Mouse (Mus musculus) stomach, embryonic 14.5 days (tissue): ENCODE data around the gene Pygl. TPM values are rescaled to one million over a fixed set of nuclear protein-coding genes. Genes with fewer than 3 reads are reported as not detected.
A peak's percentile ranks its signal among the peaks of the same experiment; 100 is the strongest.

ENCODE experiments used
- ATAC-seq: fragments of 200-750 bp; cut with Nextera tagmentation; 2 replicates; pipeline ENCODE4 v1.8.0; 2017; ENCODE audit warnings: low read depth, moderate TSS enrichment; ENCODE audit not compliant: insufficient number of reproducible peaks, insufficient read depth, low FRiP score
- H3K27ac ChIP-seq: fragments of 300-500 bp; sonication (generic); 2 replicates; pipeline ENCODE4 v1.5.1; 2014; ENCODE audit warnings: mild to moderate bottlenecking, low read length, moderate library complexity, mixed read lengths
- H3K27me3 ChIP-seq: fragments of 300-500 bp; sonication (generic); 2 replicates; pipeline ENCODE4 v1.6.1; 2014; ENCODE audit warnings: low read length, control low read depth, mixed read lengths; ENCODE audit not compliant: control insufficient read depth, insufficient read depth
- H3K36me3 ChIP-seq: fragments of 300-500 bp; sonication (generic); 2 replicates; pipeline ENCODE4 v1.6.1; 2014; ENCODE audit warnings: mild to moderate bottlenecking, control low read depth, low read length, moderate library complexity, mixed read lengths; ENCODE audit not compliant: control insufficient read depth, insufficient read depth
- H3K4me1 ChIP-seq: fragments of 300-500 bp; sonication (generic); 2 replicates; pipeline ENCODE4 v1.6.1; 2014; ENCODE audit warnings: low read length, control low read depth, mixed read lengths; ENCODE audit not compliant: control insufficient read depth, insufficient read depth
- H3K4me2 ChIP-seq: fragments of 300-500 bp; sonication (generic); replicated peaks from 2 replicates; pipeline ENCODE4 v1.6.1; 2014; ENCODE audit warnings: low read depth, low read length, control low read depth
- H3K4me3 ChIP-seq: fragments of 300-500 bp; sonication (generic); 2 replicates; pipeline ENCODE4 v1.5.1; 2014; ENCODE audit warnings: low read depth, low read length, control low read depth
- H3K9ac ChIP-seq: fragments of 300-500 bp; sonication (generic); replicated peaks from 2 replicates; pipeline ENCODE4 v1.6.1; 2014; ENCODE audit warnings: low read depth, mild to moderate bottlenecking, control low read depth, low read length, moderate library complexity, mixed read lengths
- H3K9me3 ChIP-seq: fragments of 300-500 bp; sonication (generic); 2 replicates; pipeline ENCODE4 v1.6.1; 2016; ENCODE audit warnings: low read depth, low read length, control low read depth; ENCODE audit not compliant: control insufficient read depth
- WGBS: fragments of 180-500 bp; shearing (Covaris S2); extraction: QIAGEN DNeasy Blood & Tissue Kit; methylation state at CpG from one replicate; pipeline ENCODE4 v1.1.7; 2014; 5-methylcytosine and 5-hydroxymethylcytosine counted together
- polyA plus RNA-seq: library from polyadenylated mRNA; unstranded; fragments of >200 nt; fragmentation: Nextera tagmentation; extraction: Ambion mirVana; gene quantifications from 2 replicates; pipeline ENCODE4 v1.2.1, GENCODE M21; 2014

Gene Pygl
- polyA plus RNA-seq, 1 experiment from 2014 or later = 37.5 TPM

DNA sequence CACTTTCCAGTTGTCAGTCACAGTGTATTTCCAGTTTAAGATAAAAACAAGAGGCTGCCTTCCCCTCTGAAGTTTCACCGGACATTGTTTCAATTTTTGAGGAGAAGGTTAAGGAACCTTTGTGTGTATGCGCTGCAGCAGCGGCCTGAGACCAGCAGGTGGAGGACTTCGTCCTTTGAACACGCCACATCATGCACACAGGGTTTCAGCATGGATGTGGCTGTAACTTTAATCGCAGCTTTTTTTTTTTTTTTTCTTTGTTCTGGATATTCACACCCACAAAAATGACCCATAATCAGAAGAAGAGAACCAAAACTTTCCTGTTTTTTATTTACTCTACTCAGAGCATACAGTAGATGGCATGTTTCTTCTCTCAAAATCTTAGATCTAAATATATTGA lies 3.1 kb upstream of the Pygl start:
- Histone ChIP-seq H3K4me1 (no peaks in the 10 kb centered on the region), H3K27me3 (no peaks in the 10 kb centered on the region), H3K4me3 (no peak overlapping the region), H3K36me3 (no peaks in the 10 kb centered on the region), H3K4me2 (peak overlapping the region; percentile 69; the same call in 1 of the 2 replicates), H3K9ac (no peak overlapping the region), H3K27ac (no peak overlapping the region), H3K9me3 (no peaks in the 10 kb centered on the region)
- no peak for ATAC-seq
- WGBS = 15% methylated on average over 6 of the region's 6 CpGs

DNA sequence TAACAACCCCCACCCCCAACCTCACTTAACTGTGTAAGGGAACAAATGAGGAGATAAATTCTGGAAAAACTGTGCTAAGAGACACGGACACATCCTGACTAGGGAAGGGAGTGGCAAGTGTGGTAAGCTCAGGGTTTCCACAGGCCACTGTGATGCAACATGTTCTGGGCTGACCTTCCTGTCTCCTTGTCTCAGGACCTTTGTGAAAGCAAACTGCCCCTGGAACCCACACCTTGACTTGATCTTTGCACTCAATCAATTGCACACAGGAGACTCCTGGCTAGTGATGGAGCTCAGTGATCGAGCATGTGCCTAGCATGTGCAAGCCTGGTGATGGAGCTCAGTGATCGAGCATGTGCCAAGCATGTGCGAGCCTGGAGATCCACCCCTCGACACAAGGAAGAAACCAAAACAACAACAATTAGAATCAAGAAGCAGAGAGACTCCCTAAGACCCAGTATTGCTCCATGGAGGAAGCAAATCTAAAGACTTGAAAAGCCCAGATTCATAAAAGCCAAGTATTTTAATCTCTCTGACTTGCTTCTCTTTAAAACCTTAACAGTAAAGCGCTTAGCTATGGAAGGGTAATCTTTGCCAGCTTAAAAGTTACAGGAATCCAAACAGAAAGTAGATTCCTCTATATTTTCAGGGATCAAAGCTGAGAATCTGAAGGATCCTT lies 2.5 kb upstream of the Pygl start:
- Histone ChIP-seq H3K9me3 (no peaks in the 10 kb centered on the region), H3K36me3 (no peaks in the 10 kb centered on the region), H3K9ac (no peak overlapping the region), H3K27ac (no peak overlapping the region), H3K4me1 (no peaks in the 10 kb centered on the region), H3K4me2 (no peak overlapping the region), H3K27me3 (no peaks in the 10 kb centered on the region), H3K4me3 (no peak overlapping the region)
- ATAC-seq = no peak
- 85% methylated on average over 6 of the region's 6 CpGs for whole genome bisulfite sequencing

DNA sequence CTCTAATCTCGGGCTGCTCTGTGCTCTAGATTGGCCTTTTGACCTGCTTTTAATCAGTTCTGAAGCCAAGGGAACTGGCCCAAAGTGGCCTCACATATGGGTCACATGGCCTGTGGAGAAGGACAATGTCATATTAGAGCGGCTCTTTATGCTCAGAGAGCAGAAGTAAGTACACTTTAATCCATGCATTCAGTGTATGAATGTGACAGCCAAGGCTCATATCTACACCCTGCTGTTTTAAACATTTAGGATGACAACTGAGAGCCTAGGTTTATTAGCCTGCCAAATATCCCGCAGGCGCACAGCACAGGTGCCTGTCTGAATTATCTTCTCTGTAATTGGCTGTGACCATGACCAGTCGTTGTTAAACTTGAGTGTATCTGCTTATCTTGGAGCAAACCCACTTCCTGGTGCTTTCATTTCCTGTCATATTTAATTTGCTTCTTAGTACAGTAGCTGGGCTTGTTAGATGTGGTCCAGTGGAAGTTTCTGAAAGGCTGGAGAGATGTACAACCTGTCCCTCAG lies 794 bp upstream of the Pygl start:
- 54% methylated on average over 5 of the region's 5 CpGs for WGBS
- Histone ChIP-seq H3K4me1 (no peaks in the 10 kb centered on the region), H3K4me2 (no peak overlapping the region), H3K9ac (no peak overlapping the region), H3K9me3 (no peaks in the 10 kb centered on the region), H3K27ac (no peak overlapping the region), H3K27me3 (no peaks in the 10 kb centered on the region), H3K36me3 (no peaks in the 10 kb centered on the region), H3K4me3 (no peak overlapping the region)
- ATAC-seq = no peak

DNA sequence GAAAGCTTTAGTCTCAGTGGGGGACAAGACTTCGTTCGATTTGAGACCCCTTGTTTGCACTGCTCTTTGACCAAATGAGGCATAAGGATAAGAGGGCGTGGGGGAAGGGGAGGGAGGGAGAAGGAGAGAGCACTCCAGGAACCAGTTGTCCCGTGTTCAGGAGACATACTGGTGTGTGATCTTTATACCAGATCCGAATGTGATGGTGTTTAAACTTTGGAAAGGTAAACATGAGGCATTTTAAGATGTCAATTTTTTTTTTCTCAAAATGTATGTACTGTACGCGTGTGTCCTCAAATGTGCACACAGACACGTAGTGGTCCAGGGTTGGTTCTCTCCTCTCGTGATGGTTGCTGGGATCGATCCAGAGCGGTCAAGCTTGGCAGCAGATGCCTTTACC lies 3.1 kb downstream of the Pygl start:
- no peaks in the 10 kb centered on the region for H3K27me3 ChIP-seq
- H3K27ac ChIP-seq = peak overlapping the region; percentile 3; the same call in 1 of the 2 replicates
- H3K36me3 ChIP-seq = no peaks in the 10 kb centered on the region
- WGBS = 65% methylated on average over 11 of the region's 11 CpGs
- no peak overlapping the region for H3K9ac ChIP-seq
- no peak for ATAC-seq
- no peaks in the 10 kb centered on the region for H3K9me3 ChIP-seq
- H3K4me3 ChIP-seq = peak overlapping the region; percentile 59; the same call in 1 of the 2 replicates
- H3K4me2 ChIP-seq = peak overlapping the region; percentile 90
- 0 out of 2 replicates have a peak, but pooled peaks cover 7% of the 10 kb centered on the region for H3K4me1 ChIP-seq

- no peaks in the 10 kb centered on the region for H3K9me3 ChIP-seq
- no peaks in the 10 kb centered on the region for H3K27me3 ChIP-seq
- H3K36me3 ChIP-seq = no peaks in the 10 kb centered on the region
- 0 out of 2 replicates have a peak, but pooled peaks cover 7% of the 10 kb centered on the region for H3K4me1 ChIP-seq
- under 1% methylated on average over 52 of the region's 52 CpGs for WGBS
- H3K27ac ChIP-seq = peak overlapping the region; percentile 44
- H3K4me2 ChIP-seq = peak overlapping the region; percentile 90
- peak overlapping the region; percentile 59 for H3K4me3 ChIP-seq
- peak overlapping the region; percentile 55 for H3K9ac ChIP-seq
- peak; percentile 95 for ATAC-seq
These were observed 4.0 kb downstream of the Pygl start for GRCm38 (mm10) chr12:70227121-70227932.

GRCm38 (mm10) chr12:70226655-70227054 lies 4.6 kb downstream of the Pygl start:
- H3K4me3 ChIP-seq = peak overlapping the region; percentile 59

GRCm38 (mm10) chr12:70223331-70223730 lies 8.0 kb downstream of the Pygl start:
- Histone ChIP-seq H3K4me1 (0 out of 2 replicates have a peak, but pooled peaks cover 7% of the 10 kb centered on the region), H3K27me3 (no peaks in the 10 kb centered on the region), H3K4me3 (no peak overlapping the region), H3K4me2 (no peak overlapping the region), H3K27ac (no peak overlapping the region), H3K9ac (no peak overlapping the region), H3K36me3 (no peaks in the 10 kb centered on the region; the same call in 1 of the 2 replicates), H3K9me3 (no peaks in the 10 kb centered on the region)
- WGBS = 52% methylated on average over 4 of the region's 4 CpGs
- no peak for ATAC-seq

More at GRCm38 (mm10) chr12:70226655-70227054, 4.6 kb downstream of the Pygl start:
- Histone ChIP-seq H3K36me3 (no peaks in the 10 kb centered on the region; the same call in 1 of the 2 replicates), H3K9ac (peak overlapping the region; percentile 55; the same call in 1 of the 2 replicates), H3K4me1 (0 out of 2 replicates have a peak, but pooled peaks cover 7% of the 10 kb centered on the region), H3K27ac (peak overlapping the region; percentile 44; the same call in 1 of the 2 replicates), H3K9me3 (no peaks in the 10 kb centered on the region), H3K4me2 (peak overlapping the region; percentile 90), H3K27me3 (no peaks in the 10 kb centered on the region)
- WGBS = 25% methylated on average over 5 of the region's 5 CpGs
- no peak for ATAC-seq

DNA sequence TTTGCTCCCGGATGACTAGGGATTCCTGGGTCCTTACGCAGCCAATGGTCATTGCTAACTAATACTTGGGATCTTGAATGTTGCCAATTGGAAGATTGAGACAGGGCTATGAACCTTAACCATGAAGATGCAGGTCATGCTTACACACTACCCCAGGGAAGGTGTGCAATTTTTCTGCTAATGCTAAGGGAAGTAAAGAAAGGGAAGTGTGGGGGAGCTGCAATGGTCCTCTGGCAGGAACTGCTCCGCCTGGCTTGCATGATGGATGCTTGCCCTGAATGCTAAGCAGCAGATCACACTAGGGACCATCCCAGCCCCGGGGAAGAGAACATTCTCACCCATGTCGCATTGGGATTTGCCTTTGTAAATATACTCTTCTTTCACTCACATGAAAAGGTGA lies 9.9 kb downstream of the Pygl start:
- Histone ChIP-seq H3K27me3 (no peaks in the 10 kb centered on the region), H3K4me1 (0 out of 2 replicates have a peak, but pooled peaks cover 4% of the 10 kb centered on the region), H3K36me3 (no peaks in the 10 kb centered on the region; the same call in 1 of the 2 replicates), H3K4me3 (no peak overlapping the region), H3K4me2 (no peak overlapping the region), H3K27ac (no peak overlapping the region), H3K9me3 (no peaks in the 10 kb centered on the region), H3K9ac (no peak overlapping the region)
- ATAC-seq = no peak
- whole genome bisulfite sequencing = 64% methylated on average over 5 of the region's 5 CpGs
